Mouse (Mus musculus): ENCODE measurements around the gene Foxo3.

DNA sequence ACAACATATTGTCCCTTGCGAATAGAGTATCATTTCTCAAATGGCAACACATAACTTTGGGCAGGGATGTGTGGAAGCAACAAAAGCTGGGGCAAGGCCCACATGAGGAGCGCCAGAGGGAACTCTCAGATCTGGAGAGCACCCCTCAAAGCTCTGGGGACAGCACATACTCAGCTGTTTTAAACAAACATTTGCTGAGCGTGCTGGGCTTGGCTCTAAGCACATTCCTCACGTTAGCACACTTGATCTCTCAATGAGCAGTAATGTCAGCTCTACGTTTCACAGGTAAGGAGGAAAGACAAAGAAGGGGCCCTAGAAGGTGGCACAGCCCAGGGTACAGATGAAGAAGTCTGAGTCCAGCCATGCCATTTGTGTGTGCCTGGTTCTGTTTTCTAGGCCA lies 131.3 kb downstream of the Foxo3 start:
- TF ChIP-seq CTCF (IDR thresholded peaks at IDR 0.05; ENCODE audit: borderline replicate concordance, control insufficient read depth, extremely low read depth, insufficient read depth, low read length, poor library complexity) (no peak), POLR2A (IDR thresholded peaks at IDR 0.05; ENCODE audit: control insufficient read depth, extremely low read depth, insufficient read depth, low read length, poor library complexity) (no peak)
